In the genomic region with DNA sequence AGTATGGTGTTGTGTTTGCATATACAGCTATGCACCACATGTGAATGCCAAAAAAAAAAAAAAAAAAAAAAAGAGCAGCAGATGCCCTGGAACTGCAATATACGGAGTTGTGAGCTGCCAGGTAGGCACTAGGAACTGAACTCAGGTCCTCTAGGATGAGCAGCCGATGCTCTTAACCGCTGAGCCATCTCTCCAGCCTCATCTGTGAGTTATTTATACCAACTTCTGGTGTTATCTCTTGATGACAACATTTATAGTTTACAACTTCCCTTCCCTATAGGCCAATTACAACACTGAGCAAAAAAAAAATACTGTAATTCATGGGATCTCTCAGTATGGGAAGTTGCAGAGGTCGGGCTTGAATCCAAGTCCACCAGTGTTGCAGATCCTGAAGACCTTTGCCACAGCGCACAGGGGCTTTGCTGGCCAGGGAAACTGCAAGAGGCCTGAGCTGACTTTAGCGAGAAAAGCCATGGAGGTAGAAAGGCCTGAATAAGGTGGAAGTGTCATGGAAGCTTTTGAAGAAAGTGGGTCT, we compare ENCODE assay signal across 18 mouse cellular contexts.
DNase-seq lines count a peak whose midpoint lies in the region; ATAC-seq and TF ChIP-seq lines count a peak whose summit lies in the region.
"Had no signal": no experiment of that assay in that cellular context is flagged by ENCODE, and none has a peak within 500 bp of the region (broad histone marks: within the 10 kb centered on the region; RNA-seq: fewer than 3 reads in every experiment).

No protein-coding gene starts in this region.

- no peaks in the 10 kb centered on the region for H3K27me3 ChIP-seq in forebrain, embryonic 12.5 days
- H3K27me3 ChIP-seq in forebrain, postnatal 0 days (ENCODE audit: insufficient read depth, low read length) = no peaks in the 10 kb centered on the region; the same call in 1 of the 2 replicates
- no peaks in the 10 kb centered on the region for H3K27me3 ChIP-seq in midbrain, embryonic 13.5 days
- no peaks in the 10 kb centered on the region for H3K27me3 ChIP-seq in midbrain, embryonic 15.5 days (replicated peaks)
- no peaks in the 10 kb centered on the region for H3K27me3 ChIP-seq in liver, embryonic 11.5 days (replicated peaks; ENCODE audit: control insufficient read depth, insufficient read depth, low read length)
- H3K27me3 ChIP-seq: kidney, embryonic 15.5 days; Patski had no signal

- H3K9me3 ChIP-seq in forebrain, embryonic 12.5 days = no peaks in the 10 kb centered on the region
- H3K9me3 ChIP-seq in forebrain, postnatal 0 days (ENCODE audit: low read length) = no peaks in the 10 kb centered on the region
- no peaks in the 10 kb centered on the region for H3K9me3 ChIP-seq in midbrain, embryonic 13.5 days
- H3K9me3 ChIP-seq in midbrain, embryonic 15.5 days = no peaks in the 10 kb centered on the region
- H3K9me3 ChIP-seq in liver, embryonic 11.5 days (ENCODE audit: control insufficient read depth, low read length) = no peaks in the 10 kb centered on the region
- H3K9me3 ChIP-seq: kidney, embryonic 15.5 days had no signal

- WGBS in forebrain, embryonic 12.5 days = 86% methylated on average over 6 of the region's 6 CpGs
- WGBS in forebrain, postnatal 0 days = 84% methylated on average over 6 of the region's 6 CpGs
- WGBS in midbrain, embryonic 13.5 days = 85% methylated on average over 6 of the region's 6 CpGs
- WGBS in midbrain, embryonic 15.5 days = 87% methylated on average over 6 of the region's 6 CpGs
- WGBS in liver, embryonic 11.5 days = 81% methylated on average over 6 of the region's 6 CpGs

- no peaks in the 10 kb centered on the region for H3K36me3 ChIP-seq in forebrain, embryonic 12.5 days (replicated peaks)
- no peaks in the 10 kb centered on the region for H3K36me3 ChIP-seq in forebrain, postnatal 0 days (ENCODE audit: insufficient read depth)
- H3K36me3 ChIP-seq in midbrain, embryonic 13.5 days = no peaks in the 10 kb centered on the region
- no peaks in the 10 kb centered on the region for H3K36me3 ChIP-seq in midbrain, embryonic 15.5 days (replicated peaks)
- no peaks in the 10 kb centered on the region for H3K36me3 ChIP-seq in liver, embryonic 11.5 days (ENCODE audit: control insufficient read depth, insufficient read depth, low read length)
- H3K36me3 ChIP-seq: kidney, embryonic 15.5 days had no signal

- H3K4me2 ChIP-seq in forebrain, embryonic 12.5 days = no peak overlapping the region
- no peak overlapping the region for H3K4me2 ChIP-seq in forebrain, postnatal 0 days (ENCODE audit: low read depth)
- no peak overlapping the region for H3K4me2 ChIP-seq in midbrain, embryonic 13.5 days (replicated peaks)
- H3K4me2 ChIP-seq in midbrain, embryonic 15.5 days = no peak overlapping the region
- H3K4me2 ChIP-seq in liver, embryonic 11.5 days = no peak overlapping the region
- H3K4me2 ChIP-seq: heart, embryonic 11.5 days; kidney, embryonic 15.5 days had no signal

- no peak for TF ChIP-seq CTCF in forebrain, postnatal 0 days (IDR thresholded peaks at IDR 0.05; ENCODE audit: low read depth)

- ATAC-seq in forebrain, embryonic 12.5 days (ENCODE audit: low FRiP score) = no peak
- no peak for ATAC-seq in forebrain, postnatal 0 days
- ATAC-seq in midbrain, embryonic 13.5 days = no peak
- ATAC-seq in midbrain, embryonic 15.5 days (replicated peaks) = no peak
- ATAC-seq in granulocyte monocyte progenitor cell, adult 5-6 weeks (replicated peaks; ENCODE audit: poor library complexity, severe bottlenecking) = peak; percentile 22; the same call in 1 of the 2 replicates
- ATAC-seq in liver, embryonic 11.5 days (replicated peaks; ENCODE audit: low FRiP score) = no peak
- ATAC-seq: activated CD4-positive, CD25-positive, alpha-beta regulatory T cell, adult 4 months; Patski had no signal

- 0 out of 2 replicates have a peak overlapping the region, but pooled peaks have one; percentile 21 for H3K9ac ChIP-seq in forebrain, embryonic 12.5 days
- H3K9ac ChIP-seq in forebrain, postnatal 0 days = no peak overlapping the region
- H3K9ac ChIP-seq in midbrain, embryonic 13.5 days (replicated peaks) = no peak overlapping the region
- no peak overlapping the region for H3K9ac ChIP-seq in midbrain, embryonic 15.5 days
- H3K9ac ChIP-seq in liver, embryonic 11.5 days (ENCODE audit: low read depth, low read length) = no peak overlapping the region
- H3K9ac ChIP-seq: kidney, embryonic 15.5 days had no signal

- peak overlapping the region; percentile 82; the same call in 1 of the 2 replicates for H3K27ac ChIP-seq in forebrain, embryonic 12.5 days
- no peak overlapping the region for H3K27ac ChIP-seq in forebrain, postnatal 0 days (ENCODE audit: low read depth, low read length)
- 0 out of 2 replicates have a peak overlapping the region, but pooled peaks have one; percentile 66 for H3K27ac ChIP-seq in midbrain, embryonic 13.5 days
- H3K27ac ChIP-seq in midbrain, embryonic 15.5 days = no peak overlapping the region
- no peak overlapping the region for H3K27ac ChIP-seq in liver, embryonic 11.5 days (ENCODE audit: low read depth, low read length)

- DNase-seq in forebrain, postnatal 0 days = no peak
- DNase-seq in kidney, postnatal 10 days = peak; percentile 68
- DNase-seq in kidney, adult 8-10 months = no peak
- DNase-seq in liver, embryonic 11.5 days (ENCODE audit: low spot score) = no peak
- DNase-seq: B cell, adult 2 months; cerebellum, adult 8-10 months; gastrocnemius, postnatal 25 days; heart, postnatal 14 days; layer of hippocampus, adult 9-11 months; right cerebral cortex, adult 18-20 months had no signal

- H3K4me3 ChIP-seq in forebrain, embryonic 12.5 days (replicated peaks) = no peak overlapping the region
- no peak overlapping the region for H3K4me3 ChIP-seq in forebrain, postnatal 0 days (ENCODE audit: low read depth, low read length)
- H3K4me3 ChIP-seq in midbrain, embryonic 13.5 days (replicated peaks) = no peak overlapping the region
- no peak overlapping the region for H3K4me3 ChIP-seq in midbrain, embryonic 15.5 days
- H3K4me3 ChIP-seq in liver, embryonic 11.5 days (ENCODE audit: low read depth, low read length) = no peak overlapping the region
- H3K4me3 ChIP-seq: kidney, embryonic 15.5 days had no signal

- peaks cover 82% of the 10 kb centered on the region for H3K4me1 ChIP-seq in forebrain, embryonic 12.5 days
- peaks cover 18% of the 10 kb centered on the region for H3K4me1 ChIP-seq in forebrain, postnatal 0 days (ENCODE audit: insufficient read depth)
- peaks cover 84% of the 10 kb centered on the region for H3K4me1 ChIP-seq in midbrain, embryonic 13.5 days (replicated peaks)
- H3K4me1 ChIP-seq in midbrain, embryonic 15.5 days = peaks cover 54% of the 10 kb centered on the region
- no peaks in the 10 kb centered on the region; the same call in 1 of the 2 replicates for H3K4me1 ChIP-seq in liver, embryonic 11.5 days (replicated peaks; ENCODE audit: control insufficient read depth, insufficient read depth, low read length)

Comparison
In these comparisons a context has a peak if more than half of its experiments do, and no peak if none do; other contexts are left out.
1. H3K27ac ChIP-seq: peak in forebrain, embryonic 12.5 days (single experiment) and midbrain, embryonic 13.5 days (single experiment); none in forebrain, postnatal 0 days (single experiment), midbrain, embryonic 15.5 days (single experiment) and liver, embryonic 11.5 days (single experiment).